Mouse (Mus musculus): Measurements from ENCODE around the gene Gipc2.
"Not testable (repeated sequence)": the region's sequence is repeated elsewhere in the genome, so short reads cannot be mapped to it uniquely, and the experiment has no call there.

GRCm38 (mm10) chr3:152136106-152136505 lies 29.9 kb downstream of the Gipc2 start:
- not testable (repeated sequence) for TF ChIP-seq CTCF (IDR thresholded peaks at IDR 0.05; ENCODE audit: low read depth, low read length); GATA1 (IDR thresholded peaks at IDR 0.05; ENCODE audit: borderline replicate concordance, low read length); GATA2 (IDR thresholded peaks at IDR 0.05; ENCODE audit: borderline replicate concordance, low read depth, low read length)

Measured in G1E (cell line).